Mouse (Mus musculus): ENCODE results near the gene Zscan2. TPM values are rescaled to one million over a fixed set of nuclear protein-coding genes. Genes with fewer than 3 reads are reported as not detected.
"Not testable (repeated sequence)": the region's sequence is repeated elsewhere in the genome, so short reads cannot be mapped to it uniquely, and the experiment has no call there.

The Zscan2 gene
- polyA plus RNA-seq, 1 experiment, result 4.3 TPM

DNA sequence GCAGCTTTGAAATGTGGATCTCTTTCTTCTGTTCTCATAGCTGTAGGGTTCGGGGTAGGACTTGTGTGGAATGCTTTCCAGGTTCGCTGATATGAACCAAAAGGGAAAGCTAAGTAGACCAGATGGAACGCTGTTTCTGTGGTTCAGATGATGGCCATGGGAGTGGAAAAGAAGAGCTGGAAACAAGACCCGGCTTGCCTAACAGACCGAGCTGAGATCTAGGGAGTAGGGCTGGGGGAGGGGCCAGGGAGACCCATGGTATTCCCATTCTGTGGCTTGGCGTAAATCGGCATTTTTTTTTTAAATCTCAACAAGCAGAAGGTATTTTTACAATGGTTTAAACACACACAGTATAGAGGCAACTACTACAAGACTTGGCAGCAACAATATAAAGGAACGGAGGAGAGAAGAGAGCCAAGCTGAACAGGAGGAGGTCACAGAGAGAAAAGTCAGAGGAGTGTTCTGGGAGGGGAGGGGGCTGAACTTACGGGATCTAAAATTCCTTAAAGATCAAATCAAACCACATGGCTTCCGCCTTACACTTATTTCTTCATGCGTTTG is 34.8 kb upstream of the Zscan2 start, which contains the start of gene Iqgap1:
Iqgap1 (minus strand) TSS at position 132 of the 561 bp plus-strand sequence.
- no peak for DNase-seq (ENCODE audit: low read depth in 1 of 2, low spot score in 2 of 2)
- no peaks in the 10 kb centered on the region for H3K27me3 ChIP-seq (ENCODE audit: control insufficient read depth, insufficient read depth, low read length)
- no peak for TF ChIP-seq POLR2A (IDR thresholded peaks at IDR 0.05; ENCODE audit: low read depth, low read length)
- no peak for TF ChIP-seq CTCF (IDR thresholded peaks at IDR 0.05; ENCODE audit: extremely low read depth, insufficient read depth, insufficient read length, insufficient replicate concordance)
- no peaks in the 10 kb centered on the region; the same call in 1 of the 2 replicates for H3K4me1 ChIP-seq (ENCODE audit: control insufficient read depth, insufficient read depth, insufficient read length)
- H3K36me3 ChIP-seq (ENCODE audit: control insufficient read depth, insufficient read depth, low read length), result no peaks in the 10 kb centered on the region
- H3K27ac ChIP-seq (ENCODE audit: insufficient read depth, low read length), result no peak within 1 kb of the TSS
- 88% methylated on average over 11 of the region's 11 CpGs for whole genome bisulfite sequencing
- no peak within 1 kb of the TSS for H3K4me3 ChIP-seq (ENCODE audit: extremely low read depth, insufficient read depth, insufficient read length)

DNA sequence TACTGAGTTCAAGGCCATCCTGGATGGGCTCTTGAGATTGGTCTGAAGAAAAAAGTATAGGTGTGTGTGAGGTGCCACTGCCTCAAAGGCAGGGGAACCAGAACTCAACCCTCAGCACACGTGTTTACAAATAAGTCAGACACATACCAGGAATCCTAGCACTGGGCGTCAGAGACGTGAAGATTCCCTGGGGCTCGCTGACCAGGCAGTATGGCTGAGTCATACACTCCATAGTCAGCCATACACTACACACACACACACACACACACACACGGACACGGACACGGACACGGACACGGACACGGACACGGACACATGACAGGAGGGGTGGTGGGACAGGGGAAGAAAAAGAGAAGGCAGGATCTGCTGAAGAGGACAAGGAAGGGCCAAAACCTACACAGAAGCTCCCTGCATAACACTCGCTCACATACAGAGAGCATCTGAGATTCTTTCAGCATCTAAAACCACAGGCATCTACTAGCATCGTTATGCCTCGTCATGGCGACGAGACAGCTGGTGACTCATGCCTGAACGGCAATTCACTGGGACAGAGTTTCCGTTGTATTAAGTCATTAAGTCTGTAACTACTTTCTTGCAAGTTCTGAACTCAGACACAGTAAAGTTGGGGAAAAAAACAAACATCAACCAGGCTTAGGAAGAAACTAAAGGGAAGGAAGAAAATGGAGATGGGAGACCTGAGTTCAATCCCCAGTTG is 32.4 kb upstream of the Zscan2 start:
- Histone ChIP-seq H3K4me3 (ENCODE audit: extremely low read depth, insufficient read depth, insufficient read length) (no peak overlapping the region), H3K27ac (ENCODE audit: insufficient read depth, low read length) (no peak overlapping the region), H3K27me3 (ENCODE audit: control insufficient read depth, insufficient read depth, low read length) (no peaks in the 10 kb centered on the region), H3K4me1 (ENCODE audit: control insufficient read depth, insufficient read depth, insufficient read length) (no peaks in the 10 kb centered on the region; the same call in 1 of the 2 replicates), H3K36me3 (ENCODE audit: control insufficient read depth, insufficient read depth, low read length) (no peaks in the 10 kb centered on the region)
- TF ChIP-seq POLR2A (IDR thresholded peaks at IDR 0.05; ENCODE audit: low read depth, low read length) (no peak), CTCF (IDR thresholded peaks at IDR 0.05; ENCODE audit: extremely low read depth, insufficient read depth, insufficient read length, insufficient replicate concordance) (no peak)
- DNase-seq (ENCODE audit: low read depth in 1 of 2, low spot score in 2 of 2), result peak in 1 of 2 experiments; percentile 18
- 57% methylated on average over 18 of the region's 18 CpGs for WGBS

DNA sequence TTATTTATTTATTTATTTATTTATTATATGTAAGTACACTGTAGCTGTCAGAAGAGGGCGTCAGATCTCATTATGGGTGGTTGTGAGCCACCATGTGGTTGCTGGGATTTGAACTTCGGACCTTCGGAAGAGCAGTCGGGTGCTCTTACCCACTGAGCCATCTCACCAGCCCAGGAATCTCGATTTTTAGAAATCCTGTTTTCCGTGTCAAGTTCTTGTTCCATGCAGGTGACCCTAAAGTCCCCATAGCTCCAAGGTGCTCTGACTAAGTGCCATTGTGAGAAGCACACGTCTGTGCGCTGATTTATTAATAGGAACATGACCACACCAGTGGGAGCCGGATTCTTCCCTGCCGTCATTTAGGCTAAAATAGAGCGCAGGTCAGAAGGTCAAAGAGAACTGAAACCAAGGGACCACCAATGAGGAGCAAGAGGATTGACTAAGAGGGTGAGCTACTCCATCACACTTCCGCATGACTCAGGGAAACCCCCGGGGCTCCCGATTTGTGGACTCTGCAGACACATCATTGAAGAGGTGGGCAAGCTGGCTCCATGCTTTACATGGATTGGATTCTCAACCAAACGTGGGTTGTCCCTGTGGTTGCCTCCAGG is 30.4 kb upstream of the Zscan2 start:
- 67% methylated on average over 15 of the region's 15 CpGs for WGBS
- TF ChIP-seq CTCF (IDR thresholded peaks at IDR 0.05; ENCODE audit: extremely low read depth, insufficient read depth, insufficient read length, insufficient replicate concordance) (no peak), POLR2A (IDR thresholded peaks at IDR 0.05; ENCODE audit: low read depth, low read length) (no peak)
- Histone ChIP-seq H3K4me1 (ENCODE audit: control insufficient read depth, insufficient read depth, insufficient read length) (peaks cover 2% of the 10 kb centered on the region), H3K4me3 (ENCODE audit: extremely low read depth, insufficient read depth, insufficient read length) (no peak overlapping the region), H3K36me3 (ENCODE audit: control insufficient read depth, insufficient read depth, low read length) (no peaks in the 10 kb centered on the region), H3K27me3 (ENCODE audit: control insufficient read depth, insufficient read depth, low read length) (no peaks in the 10 kb centered on the region), H3K27ac (ENCODE audit: insufficient read depth, low read length) (no peak overlapping the region)
- DNase-seq (ENCODE audit: low read depth in 1 of 2, low spot score in 2 of 2), result peak; percentile 36 to 45

DNA sequence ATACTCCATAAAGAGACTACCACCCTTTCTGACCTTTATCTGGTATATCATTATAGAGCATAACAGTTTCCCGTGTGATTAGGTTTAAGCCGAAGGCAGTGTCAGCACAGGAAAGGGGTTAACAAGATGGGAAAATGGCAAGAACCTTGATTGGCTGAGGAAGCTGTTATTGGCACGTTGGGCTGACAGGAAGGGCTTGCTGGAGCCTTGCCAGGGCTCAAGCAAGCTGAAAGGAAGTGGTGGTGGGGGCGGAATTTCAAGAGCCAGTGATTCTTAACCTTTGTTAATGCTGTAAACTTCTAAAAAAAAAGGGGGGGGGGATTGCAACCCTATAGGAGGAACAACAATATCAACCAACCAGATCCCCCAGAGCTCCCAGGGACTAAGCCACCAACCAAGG is 28.5 kb upstream of the Zscan2 start:
- Histone ChIP-seq H3K4me1 (ENCODE audit: control insufficient read depth, insufficient read depth, insufficient read length) (peaks cover 2% of the 10 kb centered on the region), H3K27ac (ENCODE audit: insufficient read depth, low read length) (peak overlapping the region; percentile 55; the same call in 1 of the 2 replicates), H3K4me3 (ENCODE audit: extremely low read depth, insufficient read depth, insufficient read length) (no peak overlapping the region), H3K27me3 (ENCODE audit: control insufficient read depth, insufficient read depth, low read length) (no peaks in the 10 kb centered on the region), H3K36me3 (ENCODE audit: control insufficient read depth, insufficient read depth, low read length) (no peaks in the 10 kb centered on the region)
- TF ChIP-seq POLR2A (IDR thresholded peaks at IDR 0.05; ENCODE audit: low read depth, low read length) (no peak), CTCF (IDR thresholded peaks at IDR 0.05; ENCODE audit: extremely low read depth, insufficient read depth, insufficient read length, insufficient replicate concordance) (no peak)
- DNase-seq (ENCODE audit: low read depth in 1 of 2, low spot score in 2 of 2), result peak; percentile 72 to 75
- WGBS, result 3% methylated on average over 4 of the region's 4 CpGs

DNA sequence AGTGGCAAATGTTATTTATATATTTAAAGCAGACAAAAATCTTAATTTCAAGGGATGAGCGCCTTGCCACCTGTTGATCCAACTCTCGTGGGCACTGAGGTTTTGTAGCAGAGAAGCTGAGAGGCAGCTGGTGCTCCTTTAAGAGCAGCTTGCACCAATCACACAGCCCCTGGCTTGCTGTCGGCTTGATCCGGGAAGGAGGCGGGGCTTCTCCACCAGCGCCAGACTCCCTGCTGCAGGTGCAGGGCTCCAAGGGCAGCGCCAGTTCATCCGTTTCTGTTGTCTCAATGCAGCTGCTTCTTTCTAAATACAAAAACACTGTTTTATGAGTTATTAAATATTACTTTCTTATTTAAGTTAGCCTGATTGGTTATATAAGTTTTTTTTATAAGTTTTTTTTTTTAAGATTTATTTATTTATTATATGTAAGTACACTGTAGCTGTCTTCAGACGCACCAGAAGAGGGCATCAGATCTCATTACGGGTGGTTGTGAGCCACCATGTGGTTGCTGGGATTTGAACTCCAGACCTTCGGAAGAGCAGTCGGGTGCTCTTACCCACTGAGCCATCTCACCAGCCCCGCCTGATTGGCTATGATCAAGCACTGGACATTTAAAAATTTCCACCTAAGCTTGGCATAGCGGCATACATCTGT is 27.6 kb upstream of the Zscan2 start:
- not testable (repeated sequence) for H3K27ac ChIP-seq (ENCODE audit: insufficient read depth, low read length); H3K36me3 ChIP-seq (ENCODE audit: control insufficient read depth, insufficient read depth, low read length)

DNA sequence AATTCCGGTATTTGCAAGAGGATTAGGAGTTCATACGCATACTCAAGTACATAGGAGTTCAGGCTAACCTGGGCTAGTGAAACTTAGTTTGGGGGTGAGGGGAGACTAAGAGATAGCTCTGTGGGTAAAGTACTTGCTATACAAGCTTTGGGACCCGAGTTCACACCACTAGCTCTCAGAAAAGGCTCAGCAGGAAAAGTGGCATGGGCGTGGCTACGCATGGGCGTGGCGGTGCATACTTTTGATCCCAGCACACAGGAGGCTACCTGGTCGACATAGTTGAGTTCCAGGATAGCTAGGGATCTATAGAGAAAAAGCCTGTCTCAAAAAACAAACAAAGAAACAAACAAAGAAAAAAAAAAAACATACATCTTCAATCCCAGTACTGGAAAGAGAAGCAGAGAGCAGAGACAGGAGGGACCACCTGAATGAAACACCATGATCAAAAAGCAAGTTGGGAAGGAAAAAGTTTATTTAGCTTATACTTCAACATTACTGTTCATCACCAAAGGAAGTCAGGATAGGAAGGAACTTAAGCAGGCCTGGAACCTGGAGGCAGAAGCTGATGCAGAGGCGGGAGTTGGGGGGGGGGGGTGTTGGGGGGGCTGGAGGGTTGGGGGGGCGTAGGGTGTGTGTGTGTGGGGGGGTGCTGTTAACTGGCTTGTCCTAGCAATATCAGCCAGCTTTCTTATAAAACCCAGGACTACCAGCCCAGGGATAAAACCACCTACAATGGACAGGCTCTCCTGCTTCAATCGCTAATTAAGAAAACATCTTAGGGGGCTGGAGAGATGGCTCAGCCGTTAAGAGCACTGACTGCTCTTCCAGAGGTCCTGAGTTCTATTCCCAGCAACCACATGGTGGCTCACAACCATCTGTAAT is 26.8 kb upstream of the Zscan2 start:
- DNase-seq (ENCODE audit: low read depth in 1 of 2, low spot score in 2 of 2), result no peak
- no peaks in the 10 kb centered on the region for H3K36me3 ChIP-seq (ENCODE audit: control insufficient read depth, insufficient read depth, low read length)
- H3K4me3 ChIP-seq (ENCODE audit: extremely low read depth, insufficient read depth, insufficient read length), result no peak overlapping the region
- 59% methylated on average over 12 of the region's 12 CpGs for WGBS
- peaks cover 2% of the 10 kb centered on the region for H3K4me1 ChIP-seq (ENCODE audit: control insufficient read depth, insufficient read depth, insufficient read length)
- 0 out of 2 replicates have a peak overlapping the region, but pooled peaks have one; percentile 18 for H3K27ac ChIP-seq (ENCODE audit: insufficient read depth, low read length)
- H3K27me3 ChIP-seq (ENCODE audit: control insufficient read depth, insufficient read depth, low read length), result no peaks in the 10 kb centered on the region
- TF ChIP-seq POLR2A (IDR thresholded peaks at IDR 0.05; ENCODE audit: low read depth, low read length) (no peak), CTCF (IDR thresholded peaks at IDR 0.05; ENCODE audit: extremely low read depth, insufficient read depth, insufficient read length, insufficient replicate concordance) (no peak)

More for the DNA sequence above, 27.6 kb upstream of the Zscan2 start:
- H3K27me3 ChIP-seq (ENCODE audit: control insufficient read depth, insufficient read depth, low read length); H3K4me3 ChIP-seq (ENCODE audit: extremely low read depth, insufficient read depth, insufficient read length); H3K4me1 ChIP-seq (ENCODE audit: control insufficient read depth, insufficient read depth, insufficient read length): not testable (repeated sequence)
- peak; percentile 30 to 46 for DNase-seq (ENCODE audit: low read depth in 1 of 2, low spot score in 2 of 2)
- WGBS, result 25% methylated on average over 14 of the region's 14 CpGs

All from spleen, adult 2 months (tissue).